Mouse (Mus musculus) CH12.LX (cell line): ENCODE results near the gene Catsperz. TPM values are rescaled to one million over a fixed set of nuclear protein-coding genes. Genes with fewer than 3 reads are reported as not detected.

Experiments used
- DNase-seq: peaks from one replicate; pipeline ENCODE4 v3.0.0-alpha.2; 2013; ENCODE audit errors: extremely low read depth
- H3K27ac ChIP-seq: 2 replicates; pipeline ENCODE4 v1.5.1; 2012; ENCODE audit warnings: low read depth, mild to moderate bottlenecking, control low read depth, moderate library complexity; ENCODE audit not compliant: insufficient read depth
- H3K27me3 ChIP-seq: replicated peaks from 2 replicates; pipeline ENCODE3; 2012; ENCODE audit warnings: inconsistent platforms
- H3K36me3 ChIP-seq, 2 experiments: replicated peaks in 1 of 2; 2 replicates each; pipeline versions ENCODE3 to v1.6.1; 2012; ENCODE audit warnings: inconsistent platforms in 1 of 2, low read length in 1 of 2, mild to moderate bottlenecking in 1 of 2, mixed read lengths in 1 of 2, moderate library complexity in 1 of 2; ENCODE audit not compliant: control insufficient read depth in 1 of 2, insufficient read depth in 1 of 2
- H3K4me1 ChIP-seq, 2 experiments: 2 replicates each; pipeline ENCODE4 v1.6.1; 2012; ENCODE audit warnings: inconsistent platforms in 1 of 2, moderate library complexity in 1 of 2; ENCODE audit not compliant: insufficient read depth in 2 of 2, control insufficient read depth in 1 of 2
- H3K4me2 ChIP-seq: 2 replicates; pipeline ENCODE4 v1.6.1; 2012; ENCODE audit warnings: low read depth, mild to moderate bottlenecking, control low read depth; ENCODE audit not compliant: poor library complexity, insufficient read depth, severe bottlenecking
- H3K4me3 ChIP-seq, 3 experiments: fragments of 150-350 bp in 1 of 3; sonication (generic) in 1 of 3; replicated peaks in 1 of 3; 2 replicates each; pipeline versions ENCODE3 to v1.5.1; 2011 to 2012; ENCODE audit warnings: low read depth in 2 of 3, low read length in 2 of 3, mild to moderate bottlenecking in 2 of 3, moderate library complexity in 2 of 3, control low read depth in 1 of 3, improper control_type of control experiment in 1 of 3, inconsistent platforms in 1 of 3, mixed read lengths in 1 of 3; ENCODE audit not compliant: poor library complexity in 1 of 3
- H3K79me2 ChIP-seq: replicated peaks from 2 replicates; pipeline ENCODE4 v1.6.1; 2012; ENCODE audit warnings: mild to moderate bottlenecking, moderate library complexity; ENCODE audit not compliant: control insufficient read depth, poor library complexity, insufficient read depth, severe bottlenecking; ENCODE audit errors: extremely low read depth
- H3K9ac ChIP-seq: 2 replicates; pipeline ENCODE4 v1.6.1; 2012; ENCODE audit warnings: low read depth, mild to moderate bottlenecking, control low read depth, moderate library complexity; ENCODE audit not compliant: insufficient read depth
- H3K9me3 ChIP-seq: replicated peaks from 2 replicates; pipeline ENCODE3; 2012; ENCODE audit warnings: low read length, inconsistent platforms, mixed read lengths
- BHLHE40 ChIP-seq: IDR thresholded peaks from 2 replicates; pipeline ENCODE4 v1.6.1; 2011; ENCODE audit warnings: mild to moderate bottlenecking, low read depth, low read length, improper control_type of control experiment
- CHD1 ChIP-seq: IDR thresholded peaks from 2 replicates; pipeline ENCODE4 v1.6.1; 2012; ENCODE audit warnings: low read depth, low read length, improper control_type of control experiment, inconsistent platforms
- CTCF ChIP-seq, 2 experiments: IDR thresholded peaks in 1 of 2; conservative IDR thresholded peaks in 1 of 2; 2 replicates each; pipeline ENCODE4 v1.5.1; 2011 to 2012; ENCODE audit warnings: low read depth in 2 of 2, low read length in 2 of 2, improper control_type of control experiment in 1 of 2, inconsistent platforms in 1 of 2, mild to moderate bottlenecking in 1 of 2, moderate library complexity in 1 of 2
- IRF4 ChIP-seq: IDR thresholded peaks from 2 replicates; pipeline ENCODE4 v1.6.1; 2014; ENCODE audit warnings: low read depth, mild to moderate bottlenecking, inconsistent platforms, low read length, improper control_type of control experiment
- JUN ChIP-seq: IDR thresholded peaks from 2 replicates; pipeline ENCODE4 v1.6.1; 2011; ENCODE audit warnings: low read depth, mild to moderate bottlenecking, low read length, improper control_type of control experiment, moderate library complexity; ENCODE audit not compliant: insufficient read depth
- JUND ChIP-seq: conservative IDR thresholded peaks from 2 replicates; pipeline ENCODE4 v1.6.1; 2011; ENCODE audit warnings: low read depth, low read length, improper control_type of control experiment
- MAX ChIP-seq: IDR thresholded peaks from 2 replicates; pipeline ENCODE4 v1.6.1; 2011; ENCODE audit warnings: low read length, improper control_type of control experiment
- MAZ ChIP-seq: IDR thresholded peaks from 2 replicates; pipeline ENCODE4 v1.6.1; 2012; ENCODE audit warnings: low read depth, mild to moderate bottlenecking, inconsistent platforms, low read length, improper control_type of control experiment, moderate library complexity
- MEF2A ChIP-seq: IDR thresholded peaks from 2 replicates; pipeline ENCODE4 v1.6.1; 2014; ENCODE audit warnings: low read depth, mild to moderate bottlenecking, inconsistent platforms, low read length, improper control_type of control experiment, borderline replicate concordance
- PAX5 ChIP-seq: IDR thresholded peaks from 2 replicates; pipeline ENCODE4 v1.6.1; 2012; ENCODE audit warnings: low read length, inconsistent platforms, mixed read lengths
- POLR2AphosphoS2 ChIP-seq: IDR thresholded peaks from 2 replicates; pipeline ENCODE4 v1.6.1; 2011; ENCODE audit warnings: low read depth, low read length, improper control_type of control experiment
- RAD21 ChIP-seq: IDR thresholded peaks from 2 replicates; pipeline ENCODE4 v1.6.1; 2011; ENCODE audit warnings: low read depth, mild to moderate bottlenecking, low read length, improper control_type of control experiment, moderate library complexity
- TCF12 ChIP-seq: IDR thresholded peaks from 2 replicates; pipeline ENCODE4 v1.6.1; 2014; ENCODE audit warnings: low read depth, mild to moderate bottlenecking, inconsistent platforms, low read length, improper control_type of control experiment
- UBTF ChIP-seq: IDR thresholded peaks from 2 replicates; pipeline ENCODE4 v1.6.1; 2012; ENCODE audit warnings: low read depth, mild to moderate bottlenecking, inconsistent platforms, low read length, improper control_type of control experiment, moderate library complexity
- USF1 ChIP-seq: IDR thresholded peaks from 2 replicates; pipeline ENCODE4 v1.6.1; 2014; ENCODE audit warnings: low read depth, mild to moderate bottlenecking, inconsistent platforms, low read length, improper control_type of control experiment
- USF2 ChIP-seq: conservative IDR thresholded peaks from 2 replicates; pipeline ENCODE4 v1.6.1; 2011; ENCODE audit warnings: low read depth, low read length, improper control_type of control experiment
- dilution Hi-C: fragments of 300-500 bp; cut with MboI; formaldehyde crosslinking; loops from 2 replicates; pipeline ENCODE4 v1.14.3; 2020; ENCODE audit warnings: low sequenced_read_pairs; ENCODE audit not compliant: extremely low pct_unique_long_range_greater_than_20kb, extremely low pct_ligation_motif_present
- in situ Hi-C: fragments of 300-500 bp; cut with MboI; formaldehyde crosslinking; loops from 3 replicates; pipeline ENCODE4 v1.14.3; 2019; ENCODE audit warnings: low sequenced_read_pairs, low pct_ligation_motif_present, low pct_unique_long_range_greater_than_20kb, mixed read lengths
- polyA plus RNA-seq: library from polyadenylated mRNA; unstranded; fragments of >175 nt; gene quantifications from 2 replicates; pipeline ENCODE4 v1.2.1, GENCODE M21; 2012; ENCODE audit warnings: low read depth; ENCODE audit not compliant: insufficient read length
- total RNA-seq, 2 experiments: library from RNA; depleted of rRNA; stranded (reverse); fragments of 300-350 nt in 1 of 2; fragments of >200 nt in 1 of 2; gene quantifications; 2 replicates each; pipeline ENCODE4 v1.2.3; 2012 to 2014

The Catsperz gene
- total and polyA plus RNA-seq, 3 experiments: not detected

- dilution Hi-C loops: no loop called here
- H3K27ac ChIP-seq: no peak overlapping the region
- TF ChIP-seq BHLHE40 (no peak), PAX5 (no peak), TCF12 (no peak), CTCF (conservative IDR thresholded peaks at IDR 0.05 in 1 of 2, IDR thresholded peaks at IDR 0.05 in 1 of 2; ENCODE audit: low read depth in 2 of 2, low read length in 2 of 2) (no peak), MAX (no peak), JUN (no peak), UBTF (no peak), MAZ (no peak), JUND (no peak)
- TF ChIP-seq, all 38 proteins: peak for 0
- Histone ChIP-seq H3K27me3 (no peaks in the 10 kb centered on the region), H3K4me1 (peaks cover 9 to 15% of the 10 kb centered on the region in 2 experiments), H3K4me2 (no peak overlapping the region), H3K4me3 (no peak overlapping the region), H3K36me3 (peaks cover 0 to 11% of the 10 kb centered on the region in 2 experiments), H3K79me2 (no peaks in the 10 kb centered on the region), H3K9ac (no peak overlapping the region), H3K9me3 (no peaks in the 10 kb centered on the region)
- no peak for DNase-seq
- in situ Hi-C loops: loop anchor here (5.0 kb wide), 1 partner anchor 84 kb away; no protein-coding TSS in a partner anchor
These were observed 12.6 kb upstream of the Catsperz start for GRCm38 (mm10) chr19:6937541-6938465.

- Histone ChIP-seq H3K4me1 (peaks cover 7 to 12% of the 10 kb centered on the region in 2 experiments), H3K4me3 (no peak overlapping the region), H3K9me3 (no peaks in the 10 kb centered on the region), H3K27me3 (no peaks in the 10 kb centered on the region), H3K4me2 (no peak overlapping the region), H3K9ac (no peak overlapping the region), H3K36me3 (peaks cover 0 to 11% of the 10 kb centered on the region in 2 experiments), H3K27ac (no peak overlapping the region), H3K79me2 (no peaks in the 10 kb centered on the region)
- TF ChIP-seq CHD1 (no peak), RAD21 (peak; percentile 43), POLR2AphosphoS2 (no peak), IRF4 (no peak), USF2 (no peak), CTCF (conservative IDR thresholded peaks at IDR 0.05 in 1 of 2, IDR thresholded peaks at IDR 0.05 in 1 of 2; ENCODE audit: low read depth in 2 of 2, low read length in 2 of 2) (peak in 1 of 2 experiments; percentile 56; a peak in 3 of 4 replicates), MEF2A (no peak), USF1 (no peak)
- in situ Hi-C loops (loop anchor here (5.0 kb wide), 1 partner anchor 86 kb away; no protein-coding TSS in a partner anchor), dilution Hi-C loops (no loop called here)
- DNase-seq: peak; percentile 37
These were observed 11.1 kb upstream of the Catsperz start for GRCm38 (mm10) chr19:6936299-6936698.
